Mouse (Mus musculus) right cerebral cortex, postnatal 10 days (tissue): ENCODE data around the gene Zfp36l1.

Source experiments
- DNase-seq, 2 experiments: peaks; one replicate each; pipeline ENCODE4 v3.0.0; 2021; ENCODE audit warnings: low spot score in 2 of 2

The Zfp36l1 gene

DNA sequence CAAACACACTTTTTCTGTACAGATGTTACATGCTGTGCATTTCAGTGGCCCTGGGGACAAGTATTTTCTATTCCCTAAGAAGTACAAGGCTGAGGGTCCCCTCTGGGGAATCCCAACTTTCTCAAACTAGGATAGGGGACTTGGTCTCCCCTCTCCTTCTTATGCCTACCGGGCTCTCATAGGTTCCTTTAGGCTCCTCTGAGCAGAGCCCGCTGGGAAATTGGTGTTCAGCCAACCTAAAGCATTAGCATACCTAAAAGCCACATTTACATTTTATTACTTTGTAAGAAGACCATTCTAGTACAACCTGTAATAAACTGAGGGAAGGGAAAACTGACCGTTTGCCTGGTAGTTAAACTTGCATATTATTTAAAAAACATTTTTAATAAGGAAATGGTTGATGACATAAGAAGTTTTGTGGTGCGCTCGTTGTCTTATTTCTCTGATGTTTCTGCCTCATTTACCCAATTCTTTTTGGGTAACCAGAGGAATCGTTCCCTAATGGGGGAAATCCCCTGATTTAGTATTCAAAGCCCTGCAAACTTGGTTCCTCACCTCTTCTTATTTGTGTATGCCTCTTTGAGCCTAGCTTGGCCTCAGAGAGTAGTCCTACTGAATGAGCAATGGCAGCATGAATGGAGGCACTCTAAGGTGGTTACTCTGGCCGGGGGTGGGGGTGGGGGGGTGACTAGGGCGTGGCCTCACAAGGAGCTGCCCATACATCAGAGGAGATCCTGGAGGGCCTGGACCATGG, 42.1 kb downstream of the Zfp36l1 start:
- no peak for DNase-seq

DNA sequence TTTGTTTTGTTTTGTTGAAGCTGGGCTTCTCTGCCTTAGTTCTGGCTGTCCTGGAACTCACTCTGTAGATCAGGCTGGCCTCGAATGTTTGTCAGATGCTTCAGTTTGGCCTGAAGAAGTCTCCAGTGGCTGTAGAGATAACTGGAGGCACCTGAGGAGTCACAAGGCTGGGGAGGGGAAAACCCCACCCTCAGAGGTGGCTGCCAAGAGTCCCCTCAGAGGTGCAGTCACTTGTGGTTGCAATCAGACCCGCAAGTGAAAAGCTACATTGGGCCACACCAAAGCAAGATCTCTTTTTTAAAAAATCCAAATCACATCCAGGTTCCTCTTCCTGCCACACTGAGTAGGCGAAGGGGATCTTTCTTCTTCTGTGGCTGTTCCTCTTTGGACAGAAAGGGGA, 43.8 kb downstream of the Zfp36l1 start:
- no peak for DNase-seq

DNA sequence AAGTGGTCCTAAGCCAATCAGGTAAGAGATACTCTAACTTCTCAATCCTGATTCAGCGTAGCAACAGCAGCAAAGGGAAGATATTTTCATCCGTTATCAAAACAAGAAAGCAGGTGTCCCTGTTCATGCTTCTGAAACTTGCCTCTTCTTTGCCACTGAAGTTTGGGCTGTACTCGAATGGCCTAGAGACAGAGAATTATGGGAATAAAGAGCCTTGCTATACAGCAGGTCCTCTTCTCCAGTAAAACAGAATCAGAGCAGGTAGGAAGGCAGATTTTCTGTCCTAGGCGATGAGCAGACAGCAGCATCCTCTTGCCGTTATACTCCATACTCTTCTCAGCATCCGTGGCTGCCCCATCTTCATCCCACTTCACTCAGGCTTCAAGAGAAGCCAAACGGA, 44.8 kb downstream of the Zfp36l1 start:
- no peak for DNase-seq

DNA sequence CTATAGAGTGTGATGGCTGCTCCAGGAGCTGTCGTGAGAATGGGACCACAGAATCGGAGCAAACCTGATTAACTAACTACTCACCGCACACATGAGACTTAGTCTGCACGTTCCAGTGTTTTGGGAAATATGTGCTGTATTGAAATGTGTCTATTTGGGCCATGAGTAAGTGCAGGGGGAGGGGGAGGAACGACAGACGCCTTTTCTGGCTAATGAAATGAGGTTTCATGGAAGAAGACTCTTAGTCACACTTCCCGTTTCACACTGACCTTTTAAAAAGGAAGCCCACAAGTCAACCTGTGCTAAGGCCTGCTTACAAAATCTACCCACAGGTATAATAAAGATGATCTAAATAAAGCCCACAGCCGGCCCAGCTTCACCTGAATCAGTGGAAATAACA, 47.8 kb downstream of the Zfp36l1 start:
- no peak for DNase-seq

DNA sequence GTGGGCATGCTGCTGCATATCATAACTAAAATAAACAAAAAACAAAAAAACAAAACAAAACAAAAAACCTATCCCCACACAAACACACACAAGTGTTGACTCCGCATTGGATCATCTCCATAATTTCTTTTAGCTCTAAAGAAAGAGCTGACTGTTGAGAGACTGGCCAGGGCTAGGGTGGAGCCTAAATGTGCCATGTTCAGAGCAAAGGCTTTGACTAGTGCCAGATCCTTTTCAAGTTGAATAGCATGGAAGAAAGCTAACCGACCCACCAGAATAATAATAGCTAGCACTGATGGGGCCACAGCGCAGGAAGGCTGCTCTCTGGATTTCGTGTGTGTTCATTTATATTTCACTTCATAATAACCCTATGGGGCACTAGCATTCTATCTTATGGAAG, 48.5 kb downstream of the Zfp36l1 start:
- DNase-seq = peak; percentile 56 to 58

DNA sequence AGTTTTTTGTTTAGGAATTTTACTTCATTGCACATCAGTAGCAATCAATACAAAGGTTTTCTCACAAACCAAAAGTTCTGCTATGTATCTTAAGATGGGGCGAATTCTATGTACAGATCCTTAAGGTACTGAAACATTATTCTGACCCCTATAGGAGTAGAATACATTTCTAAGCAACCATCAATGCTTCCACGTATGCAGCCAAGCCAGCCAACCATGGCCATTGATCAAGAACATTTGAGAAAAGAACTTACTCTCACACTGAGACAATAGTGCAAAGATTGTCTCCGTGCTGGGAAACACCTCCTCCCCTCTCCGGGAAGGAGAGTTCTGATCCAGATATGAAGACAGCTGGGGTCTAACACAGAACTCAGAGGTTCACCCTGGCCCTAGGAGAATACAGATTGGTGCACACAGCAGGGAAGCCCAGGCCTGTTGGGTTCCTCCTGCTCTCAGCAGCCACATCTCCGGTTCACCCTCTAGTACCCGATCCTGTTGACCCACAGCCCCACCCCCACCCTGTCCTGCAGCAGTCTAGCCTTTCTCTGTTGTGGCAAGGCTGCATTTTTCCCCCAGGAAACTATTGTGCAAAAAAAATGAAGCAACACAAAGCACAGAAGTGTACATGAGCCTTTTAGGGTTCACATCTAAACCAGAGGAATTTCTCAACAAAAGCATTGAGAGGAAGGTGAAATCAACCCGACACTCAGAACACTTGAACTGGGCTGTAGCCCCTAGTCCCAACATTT, 49.2 kb downstream of the Zfp36l1 start:
- no peak for DNase-seq

DNA sequence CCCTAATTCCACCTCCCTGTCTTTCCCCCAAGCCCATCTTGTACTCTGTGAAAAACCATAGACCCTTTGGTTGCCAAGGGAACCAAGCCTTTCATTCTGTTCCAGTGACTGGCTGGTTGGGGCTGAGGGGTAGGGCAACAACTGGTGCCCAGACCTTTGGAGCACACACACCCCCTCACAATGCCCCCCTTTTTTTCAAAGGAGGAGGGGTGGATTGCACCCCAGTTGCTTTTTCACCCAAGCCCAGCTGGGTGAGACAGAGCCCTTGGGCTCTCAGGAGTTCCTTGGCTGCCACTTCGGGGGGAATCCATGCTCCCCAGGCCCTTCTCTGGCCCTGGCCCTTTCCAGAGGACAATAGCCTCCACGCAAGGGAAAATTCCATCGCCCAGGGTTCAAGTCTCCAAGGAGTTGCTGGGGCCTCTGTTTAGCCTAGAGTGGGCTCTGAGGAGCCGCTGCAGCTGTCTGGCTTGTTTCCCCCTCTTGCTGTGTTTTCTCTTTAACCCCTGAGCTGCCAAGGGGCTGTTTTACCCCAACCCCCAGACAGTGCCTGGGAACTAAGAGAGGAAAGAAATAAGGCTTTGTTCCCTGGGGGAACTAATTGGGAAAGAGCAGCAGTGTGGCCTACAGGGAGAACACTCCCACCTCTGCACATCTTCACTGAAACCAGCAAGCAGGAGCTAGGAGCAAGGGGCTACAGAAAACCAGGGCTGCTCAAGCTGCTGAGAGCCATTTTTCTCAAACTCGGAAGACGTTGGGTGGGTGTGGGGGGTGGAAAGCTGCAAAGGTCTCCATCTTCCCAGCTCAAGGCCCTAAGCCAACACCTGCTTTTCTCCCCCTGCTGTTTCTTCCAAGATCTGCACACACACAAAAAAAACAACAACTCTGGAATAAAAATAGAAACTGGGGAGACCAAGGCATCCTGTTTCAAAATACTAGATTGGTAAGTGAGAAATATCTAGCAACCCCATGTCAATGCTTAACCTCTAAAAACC, 50.1 kb downstream of the Zfp36l1 start:
- peak; percentile 83 to 86 for DNase-seq

DNA sequence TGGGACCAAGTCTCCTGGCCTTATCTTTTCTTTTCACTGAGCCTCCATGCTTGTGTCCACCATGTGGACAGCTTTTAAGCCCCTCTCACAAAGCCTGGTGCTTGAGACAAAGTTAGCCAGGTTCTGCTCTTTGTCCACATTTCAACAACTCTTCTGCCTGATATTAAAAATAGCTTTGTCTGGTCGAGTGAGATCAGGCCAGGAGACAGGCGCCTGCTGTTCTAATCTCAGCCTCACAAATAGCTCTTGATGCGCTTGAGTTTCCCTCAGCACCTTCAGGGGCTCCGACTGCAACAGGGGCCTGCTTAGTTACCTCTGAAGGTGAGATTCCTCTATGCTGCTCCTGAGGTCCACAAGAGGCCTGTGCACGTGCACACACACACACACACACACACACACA, 51.0 kb downstream of the Zfp36l1 start:
- DNase-seq = no peak

DNA sequence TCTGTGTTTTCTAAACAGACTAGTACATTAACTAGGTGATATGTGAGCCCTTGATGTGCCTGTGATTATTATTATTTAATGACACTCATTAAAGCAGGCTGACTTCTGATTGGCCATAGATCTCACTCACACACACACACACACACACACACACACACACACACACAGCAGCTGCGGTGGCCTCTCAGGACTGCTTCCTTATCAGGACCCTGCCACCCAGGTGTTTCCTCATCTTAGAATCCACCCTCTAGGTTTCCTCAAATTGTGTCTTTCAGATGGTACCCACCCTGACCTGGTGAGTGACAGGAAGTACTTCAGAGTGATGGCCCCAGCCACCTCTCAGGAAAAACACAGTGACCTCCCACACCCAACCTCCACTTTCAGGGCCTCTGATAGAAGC, 52.0 kb downstream of the Zfp36l1 start:
- DNase-seq = no peak

DNA sequence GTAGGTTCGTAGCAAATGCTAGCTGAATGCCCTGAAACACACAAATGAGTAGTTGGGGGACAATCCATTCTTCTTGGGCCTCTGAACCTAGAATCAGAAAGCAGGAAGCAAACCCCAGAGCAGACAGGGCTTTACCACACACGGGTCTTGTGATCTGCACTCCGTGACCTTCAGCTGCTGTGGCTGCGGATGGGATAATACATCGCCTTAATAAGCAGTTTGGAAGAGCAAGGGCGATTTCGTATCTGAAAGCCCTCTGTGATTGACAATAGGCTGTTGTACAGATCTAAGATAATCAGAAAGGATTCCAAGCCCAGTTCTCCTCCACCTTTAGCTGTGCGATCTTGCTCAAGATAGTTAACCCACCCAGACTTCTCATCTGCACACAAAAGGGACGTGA, 52.5 kb downstream of the Zfp36l1 start:
- no peak for DNase-seq

DNA sequence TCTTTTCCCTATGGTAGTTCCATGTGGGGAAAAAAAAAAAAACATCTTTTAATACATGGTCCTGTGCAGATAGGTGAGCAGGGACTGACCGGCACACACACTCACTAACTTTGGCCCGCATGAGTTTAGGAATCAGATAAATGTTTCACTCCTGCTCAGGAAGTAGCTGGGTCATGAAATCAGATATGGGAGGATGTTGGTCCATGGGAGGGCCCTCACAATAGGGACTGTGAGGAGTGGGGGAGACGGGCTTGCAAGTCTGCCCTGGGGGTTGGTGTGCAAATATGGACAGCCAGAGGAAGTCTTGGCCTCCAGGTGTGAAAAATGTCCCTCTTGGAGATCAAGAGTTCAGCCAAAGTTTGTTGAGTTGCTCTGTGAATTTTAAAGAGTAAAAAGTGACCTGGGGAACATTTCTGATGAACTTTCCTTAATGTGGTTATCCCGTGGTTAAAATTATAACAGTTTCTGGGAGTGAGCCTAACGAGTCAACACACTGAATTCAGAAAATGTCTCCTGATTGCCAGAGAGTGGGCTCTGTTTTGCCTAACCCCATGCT, 53.0 kb downstream of the Zfp36l1 start:
- DNase-seq = no peak
